Mouse (Mus musculus): ENCODE data around the gene Tmcc3.
A peak's percentile ranks its signal among the peaks of the same experiment; 100 is the strongest.

Tmcc3 gene

DNA sequence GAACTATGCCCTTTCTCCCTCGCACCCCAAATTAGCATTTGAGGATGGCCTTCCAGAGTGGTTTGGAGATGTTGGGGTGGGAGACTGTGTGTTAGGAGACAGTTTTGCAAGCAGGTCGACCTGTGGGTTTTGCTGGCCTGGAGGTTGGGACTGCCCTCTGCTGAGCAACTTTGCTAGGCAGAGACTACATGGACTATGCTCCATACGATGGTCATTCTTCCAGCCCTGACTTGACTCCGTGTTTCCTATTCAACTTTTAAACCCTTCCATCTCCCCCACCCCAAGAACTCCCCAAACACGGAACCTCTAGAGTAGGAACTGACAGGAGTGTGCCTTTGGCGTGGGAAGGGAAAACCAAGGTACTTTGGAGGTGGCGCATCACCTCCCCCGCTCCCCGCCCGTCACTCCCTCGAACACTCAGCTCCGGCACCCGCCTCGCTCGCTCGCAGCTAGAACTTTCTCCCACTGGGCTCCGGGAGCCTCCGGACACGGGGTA is at the start of gene Tmcc3:
Tmcc3 (plus strand) TSS at position 439 of the 496 bp plus-strand sequence.
- no peak for DNase-seq

DNA sequence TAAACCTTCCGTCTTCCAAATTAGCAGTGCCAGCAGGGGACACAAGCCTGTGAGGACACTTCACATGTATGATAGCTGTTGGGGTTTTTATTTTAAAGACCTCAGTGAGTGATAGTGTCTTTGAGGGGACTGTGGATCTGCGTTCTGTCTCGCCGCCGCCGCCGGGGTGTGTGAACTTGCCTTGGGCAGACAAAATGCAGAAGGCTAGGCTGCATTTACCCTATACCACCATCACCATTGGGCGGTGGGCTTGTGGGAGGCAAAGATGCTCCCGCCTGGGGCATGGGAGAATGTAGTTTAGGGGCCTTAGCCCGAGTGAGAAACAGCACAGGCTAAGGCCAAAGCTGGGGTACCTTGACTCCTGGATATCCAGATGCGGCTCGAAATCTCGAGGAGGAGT is 49.1 kb upstream of the Tmcc3 start:
- no peak for DNase-seq

DNA sequence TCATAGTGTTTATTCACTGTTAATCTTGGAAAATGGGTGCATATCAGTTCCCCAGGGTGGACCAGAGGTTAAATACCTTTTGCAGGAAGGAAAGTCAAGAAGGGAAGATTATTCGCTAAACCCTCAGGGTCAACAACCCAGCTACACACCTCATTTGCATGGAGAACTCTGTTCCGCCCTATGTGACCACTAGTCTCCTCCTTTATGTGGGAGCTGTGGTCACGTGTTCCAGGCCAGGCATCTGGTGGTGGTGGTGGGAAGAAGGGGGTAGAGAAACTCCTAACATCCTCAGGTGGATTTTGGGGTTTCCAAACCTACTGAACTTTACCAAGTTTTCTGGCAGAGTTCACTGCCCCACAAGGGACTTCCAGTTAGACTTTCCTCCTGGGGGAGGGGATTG is 48.5 kb upstream of the Tmcc3 start:
- no peak for DNase-seq

DNA sequence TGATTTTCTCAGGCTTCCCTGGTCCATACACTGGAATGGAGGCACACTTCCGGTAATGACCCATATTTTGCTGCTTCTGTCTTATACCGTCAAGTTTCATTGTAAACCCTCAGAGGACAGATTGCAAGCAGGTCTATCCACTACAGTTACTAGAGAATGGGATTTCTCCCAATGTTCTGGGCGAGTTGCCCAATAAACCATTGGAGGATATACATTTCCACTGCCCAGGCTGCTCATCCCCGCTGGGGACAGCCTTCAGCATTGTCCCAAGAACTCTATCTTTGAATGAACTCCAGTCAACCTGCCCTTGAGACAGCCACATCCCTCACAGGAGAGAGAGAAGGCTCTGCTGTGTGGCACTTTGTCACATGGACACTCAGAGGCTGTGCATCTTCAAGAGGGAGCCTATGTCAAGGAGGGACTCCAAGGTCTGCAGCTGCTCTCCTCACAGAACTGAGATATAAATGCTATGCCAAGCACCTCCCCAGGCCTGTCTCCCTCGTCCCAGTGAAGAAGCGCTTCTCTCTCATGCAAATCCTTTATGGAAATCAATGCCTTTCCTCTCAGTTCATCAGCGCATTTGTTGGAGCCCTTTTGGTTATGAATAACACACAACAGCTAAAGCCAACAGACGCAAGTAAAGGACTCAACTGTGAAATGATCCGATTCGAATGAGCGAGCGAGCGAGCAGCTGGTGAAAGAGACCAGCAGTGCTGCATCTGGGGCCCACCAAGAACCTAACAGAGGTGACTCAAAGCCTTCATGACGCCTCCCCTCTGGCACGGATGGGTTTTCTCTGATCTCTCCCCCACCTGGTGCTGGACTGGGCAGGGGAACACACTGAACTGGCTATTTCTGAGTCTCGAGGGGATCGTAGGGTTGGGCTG is 45.9 kb upstream of the Tmcc3 start:
- no peak for DNase-seq

DNA sequence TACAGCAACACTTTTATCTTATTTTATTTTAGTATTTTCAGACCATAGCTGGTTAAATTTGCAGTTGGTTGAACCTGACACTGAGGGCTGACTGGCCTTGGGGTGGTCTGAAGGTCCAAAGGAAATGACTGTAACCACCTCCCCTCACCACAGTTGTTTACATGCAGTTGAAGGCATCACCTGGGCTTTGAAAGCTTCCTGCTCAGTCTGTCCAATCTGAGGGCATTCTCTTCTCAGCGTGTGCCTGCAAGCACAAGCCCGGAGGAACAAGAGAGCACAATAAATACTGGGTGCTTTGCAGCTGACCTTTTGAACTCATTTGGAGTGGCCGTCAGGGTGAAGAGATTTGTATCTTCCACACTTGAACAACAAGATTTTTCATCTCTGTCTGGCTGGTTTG is 36.4 kb upstream of the Tmcc3 start:
- no peak for DNase-seq

DNA sequence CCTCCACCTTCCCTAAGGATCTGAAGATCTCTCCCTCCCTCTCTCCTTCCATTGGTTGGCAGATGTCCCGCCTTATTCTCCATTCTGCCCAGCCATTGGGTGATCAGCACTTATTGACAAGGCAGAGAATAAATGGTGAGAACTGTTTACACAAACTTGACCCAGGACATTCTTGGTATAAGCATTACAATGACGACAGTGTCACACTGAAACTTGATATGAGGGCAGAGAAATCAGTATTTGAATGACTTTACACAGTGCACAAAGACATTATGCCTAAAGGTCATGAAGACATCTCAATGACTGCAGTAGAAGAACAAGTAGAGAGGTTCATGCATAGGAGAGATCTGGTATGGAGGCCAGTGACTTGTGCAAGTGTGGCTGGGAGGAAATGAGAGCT is 35.2 kb upstream of the Tmcc3 start:
- DNase-seq, result no peak

DNA sequence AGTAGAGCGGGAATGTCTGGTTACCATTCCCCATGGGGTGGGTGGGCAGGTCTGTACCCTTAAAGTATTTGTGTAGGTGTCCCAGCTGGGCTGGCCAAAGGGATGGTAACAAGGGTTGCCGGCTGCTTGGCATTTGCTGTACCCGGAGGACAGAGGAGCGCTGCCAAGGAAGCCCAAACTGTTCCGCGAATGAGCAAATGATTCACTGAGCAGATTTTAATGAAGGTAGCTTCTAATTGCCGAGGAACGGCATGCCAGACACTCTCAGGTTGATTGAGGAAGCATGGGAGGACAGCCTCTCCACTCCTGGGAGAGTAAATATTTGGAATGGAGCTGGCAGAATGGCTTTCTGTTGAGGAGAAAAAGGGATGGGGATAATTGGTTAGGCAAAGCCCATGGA is 29.6 kb upstream of the Tmcc3 start:
- no peak for DNase-seq

DNA sequence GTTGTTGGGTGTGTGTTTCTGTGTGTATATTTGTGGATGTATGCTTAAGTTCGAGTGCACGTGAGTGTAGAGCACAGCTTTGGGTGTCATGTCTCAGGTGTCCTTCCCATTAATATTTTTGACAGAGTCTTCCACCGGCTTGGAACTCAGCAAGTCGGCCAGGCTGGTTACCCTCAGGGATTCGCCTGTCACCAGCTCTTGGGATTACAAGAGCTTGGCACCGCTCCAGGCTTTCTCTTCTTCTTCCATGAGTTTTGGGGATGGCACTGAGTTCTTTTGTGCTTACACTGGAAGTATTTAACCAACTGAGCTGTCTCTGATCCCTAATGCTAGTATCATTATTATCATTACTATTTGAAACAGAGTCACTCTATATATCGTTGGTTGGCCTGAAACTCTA is 29.0 kb upstream of the Tmcc3 start:
- no peak for DNase-seq

DNA sequence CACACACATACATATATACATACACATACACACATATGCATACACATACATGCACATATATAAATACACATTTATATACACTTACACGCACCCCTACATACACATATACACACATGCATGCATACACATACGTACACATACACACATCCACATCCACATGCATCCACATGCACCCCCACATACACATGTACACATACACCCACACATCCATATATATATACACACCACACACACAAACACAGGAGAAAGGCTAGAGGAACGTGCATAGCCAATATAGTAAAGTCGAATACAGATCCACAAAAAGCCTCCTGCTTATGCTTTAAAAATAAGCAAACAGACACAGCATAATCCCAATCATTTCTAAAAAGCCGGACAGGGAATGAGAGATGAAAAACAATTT is 17.3 kb upstream of the Tmcc3 start:
- no peak for DNase-seq

DNA sequence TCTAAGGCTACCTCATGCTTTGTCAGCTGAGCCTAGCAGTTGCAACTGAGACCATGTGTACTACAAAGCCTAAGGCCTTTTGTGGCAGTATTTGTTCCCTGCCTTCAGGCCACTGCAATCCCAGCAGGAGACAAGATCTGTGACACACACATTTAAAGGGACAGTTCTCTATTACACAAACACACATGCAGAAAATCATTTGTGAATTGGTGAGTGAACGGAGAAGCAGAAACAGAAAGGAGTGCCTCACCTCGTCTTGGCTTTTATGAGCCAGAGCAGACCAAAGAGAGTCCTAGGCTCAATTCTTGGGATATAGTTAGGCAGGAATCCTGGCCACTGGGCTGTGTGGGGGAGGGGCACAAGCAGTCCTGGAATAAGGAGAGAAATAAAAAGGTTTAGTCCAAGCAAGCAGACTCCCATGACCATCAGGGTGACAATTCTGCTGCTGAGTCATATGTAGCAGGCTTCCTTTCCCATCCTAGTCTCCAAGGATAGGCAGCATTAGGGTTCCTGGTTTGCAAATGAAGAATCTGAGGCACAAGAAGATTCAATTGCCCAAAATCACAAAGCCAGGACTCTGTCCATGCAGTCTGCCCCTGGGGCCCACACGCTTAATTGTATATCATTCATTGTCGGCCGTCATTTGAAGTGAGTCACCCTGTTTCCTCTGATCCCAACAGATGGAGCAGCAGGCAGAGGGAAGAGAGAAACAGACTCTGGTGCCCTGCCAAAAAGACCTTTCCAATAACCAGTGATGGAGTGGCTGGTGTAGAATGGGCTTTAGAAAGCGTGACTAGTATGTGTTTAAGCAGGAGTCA is 16.6 kb upstream of the Tmcc3 start:
- no peak for DNase-seq

DNA sequence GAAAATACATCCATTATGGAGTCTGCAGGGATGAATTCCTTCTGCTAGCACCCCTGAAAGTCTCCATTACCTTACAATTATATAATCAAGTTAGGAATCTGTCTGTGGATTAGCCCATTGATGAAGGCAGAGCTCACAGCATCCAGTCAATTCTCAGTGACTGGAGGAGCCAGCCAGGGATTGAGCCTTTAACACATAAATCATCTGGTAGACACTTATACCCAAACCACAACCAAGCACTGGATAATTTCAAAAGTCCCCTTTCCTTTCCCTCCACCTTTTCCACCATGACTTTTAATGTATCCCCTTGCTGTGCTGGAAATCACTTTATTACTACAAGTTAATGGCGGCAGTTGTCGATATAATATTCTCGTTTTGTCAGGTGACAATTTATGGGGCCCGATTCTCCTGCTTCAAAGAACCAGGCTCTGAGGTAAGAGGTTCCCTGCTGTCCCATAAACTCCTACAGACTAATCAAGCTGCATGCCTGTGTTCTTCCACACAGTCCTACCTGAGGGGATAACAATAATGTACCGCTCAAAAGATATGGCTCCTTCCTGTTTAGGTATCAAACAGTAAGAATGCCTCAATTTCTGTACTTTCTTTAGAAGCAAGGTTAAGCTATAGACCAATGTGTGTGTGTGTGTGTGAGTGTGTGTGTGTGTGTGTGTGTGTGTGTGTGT is 15.7 kb upstream of the Tmcc3 start:
- no peak for DNase-seq

DNA sequence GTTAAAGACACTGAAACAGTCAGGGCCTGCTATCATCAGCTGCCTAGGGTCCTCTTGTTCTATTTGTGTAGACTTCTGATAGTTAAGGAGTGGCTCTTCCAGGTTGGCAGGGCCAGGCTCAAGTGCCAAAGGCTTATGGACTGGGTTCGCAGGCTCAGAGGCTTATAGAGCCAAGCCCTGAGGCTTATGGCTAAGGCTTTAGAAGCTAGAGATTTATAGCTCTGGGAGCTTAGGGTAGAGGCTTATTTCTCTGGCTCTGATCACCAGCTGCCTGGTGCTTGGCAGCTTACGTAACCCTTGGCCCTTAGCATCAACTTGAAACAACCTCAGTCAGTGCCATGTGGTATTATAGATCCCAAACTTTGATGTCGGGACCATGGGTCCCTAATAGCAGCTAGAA is 13.3 kb upstream of the Tmcc3 start, which contains the start of gene Gm4792:
Gm4792 (minus strand) TSS at position 233 of the 400 bp plus-strand sequence.
- DNase-seq, result no peak

DNA sequence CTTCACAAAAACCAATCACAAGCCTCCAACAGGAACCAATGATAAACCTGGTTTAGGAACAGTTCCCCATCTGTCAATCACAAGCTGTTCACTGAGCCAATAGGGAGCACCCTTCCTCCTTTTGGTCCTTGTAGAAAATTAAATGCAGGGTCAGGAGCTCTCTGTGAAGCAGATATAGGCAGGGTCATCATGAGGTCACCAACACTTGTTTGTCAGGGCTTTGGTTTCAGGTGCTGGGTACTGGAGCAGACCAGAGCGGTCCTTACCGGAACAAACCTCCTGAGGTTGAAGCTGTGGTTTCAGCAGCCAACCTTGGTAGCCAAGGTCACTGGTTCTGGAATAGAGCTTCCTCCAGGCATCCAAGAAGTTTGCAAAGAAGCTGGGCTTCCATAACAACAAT is 12.4 kb upstream of the Tmcc3 start:
- no peak for DNase-seq

DNA sequence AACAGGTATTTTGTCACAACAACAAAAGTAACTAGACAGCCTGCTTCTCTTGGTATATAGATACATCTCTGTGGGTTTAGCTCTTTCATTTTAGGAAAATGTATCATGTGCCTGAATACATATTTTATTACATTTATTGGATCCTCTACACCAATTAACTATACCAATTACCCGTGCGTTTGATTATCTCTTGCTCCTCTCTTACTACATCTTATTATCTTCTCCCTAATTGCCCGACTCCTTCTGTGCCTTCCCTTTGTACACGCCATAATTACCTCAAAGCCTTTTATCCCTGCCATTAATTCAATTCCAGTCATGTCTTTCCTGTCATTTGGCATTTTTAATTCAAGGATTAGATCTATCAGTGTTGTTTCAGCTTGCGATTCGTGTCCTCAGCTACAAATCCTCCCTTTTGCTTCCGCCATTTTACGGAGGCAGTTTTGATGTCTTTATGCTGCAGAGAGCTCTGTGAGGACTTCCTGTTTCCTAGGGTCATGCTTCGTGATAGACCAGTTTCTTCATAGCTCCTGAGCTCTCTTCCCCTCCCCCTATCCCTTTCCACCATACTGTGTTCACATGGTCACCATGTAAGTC is 7.6 kb upstream of the Tmcc3 start:
- no peak for DNase-seq

DNA sequence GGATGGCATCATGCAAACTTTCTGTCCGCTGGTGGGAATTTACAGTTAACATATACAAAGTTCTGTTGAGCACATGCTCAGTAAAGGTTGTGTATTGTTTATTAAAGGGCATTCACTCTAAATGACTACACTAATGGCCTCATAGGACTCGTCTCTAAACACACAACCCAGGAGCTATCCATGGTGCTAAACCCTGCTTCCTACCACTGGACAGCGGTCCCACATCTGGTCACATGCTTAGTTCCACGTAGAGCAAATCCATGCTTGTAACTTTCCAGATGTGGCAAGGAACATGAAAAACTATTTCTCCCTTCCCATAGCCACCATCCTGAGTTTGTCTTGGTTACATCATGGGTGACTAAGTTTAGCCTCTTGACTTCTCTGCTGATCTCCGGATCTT is 6.2 kb upstream of the Tmcc3 start:
- no peak for DNase-seq

DNA sequence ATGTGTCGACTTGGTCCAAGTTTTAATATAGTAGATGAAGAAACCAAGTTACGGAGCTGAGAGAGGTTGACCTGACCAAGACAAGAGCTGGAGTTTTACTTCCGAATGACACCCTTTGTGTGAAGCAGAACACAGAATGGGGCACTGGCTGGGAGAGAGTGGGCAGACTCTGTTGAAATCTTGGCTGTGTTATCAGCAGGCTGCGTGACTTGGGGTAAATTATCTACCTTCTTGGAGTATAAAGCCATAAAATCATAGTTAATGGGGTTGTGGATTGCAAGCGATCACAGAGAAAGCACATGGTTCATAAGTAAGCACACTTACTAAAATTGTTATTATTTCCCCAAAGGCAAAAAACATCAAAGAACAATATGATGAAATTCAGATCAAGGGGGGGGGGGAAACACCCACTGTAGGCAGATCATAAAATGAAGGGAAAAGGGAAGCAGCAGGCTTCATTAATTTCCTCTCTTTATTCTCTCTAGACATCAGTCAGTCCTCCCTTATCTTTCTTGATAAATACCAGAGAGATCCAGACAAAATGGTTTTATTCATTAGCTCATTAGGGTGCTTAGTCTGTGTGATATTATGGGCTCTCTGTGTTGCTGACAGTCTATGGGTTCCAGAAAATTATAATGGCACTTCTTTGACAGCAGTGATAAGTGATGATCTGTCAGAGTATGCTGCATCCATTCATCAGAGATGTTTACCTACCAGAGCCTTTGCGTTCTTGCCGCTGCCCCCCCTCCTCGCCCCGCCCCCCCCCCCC is 1.1 kb upstream of the Tmcc3 start:
- DNase-seq, result no peak

DNA sequence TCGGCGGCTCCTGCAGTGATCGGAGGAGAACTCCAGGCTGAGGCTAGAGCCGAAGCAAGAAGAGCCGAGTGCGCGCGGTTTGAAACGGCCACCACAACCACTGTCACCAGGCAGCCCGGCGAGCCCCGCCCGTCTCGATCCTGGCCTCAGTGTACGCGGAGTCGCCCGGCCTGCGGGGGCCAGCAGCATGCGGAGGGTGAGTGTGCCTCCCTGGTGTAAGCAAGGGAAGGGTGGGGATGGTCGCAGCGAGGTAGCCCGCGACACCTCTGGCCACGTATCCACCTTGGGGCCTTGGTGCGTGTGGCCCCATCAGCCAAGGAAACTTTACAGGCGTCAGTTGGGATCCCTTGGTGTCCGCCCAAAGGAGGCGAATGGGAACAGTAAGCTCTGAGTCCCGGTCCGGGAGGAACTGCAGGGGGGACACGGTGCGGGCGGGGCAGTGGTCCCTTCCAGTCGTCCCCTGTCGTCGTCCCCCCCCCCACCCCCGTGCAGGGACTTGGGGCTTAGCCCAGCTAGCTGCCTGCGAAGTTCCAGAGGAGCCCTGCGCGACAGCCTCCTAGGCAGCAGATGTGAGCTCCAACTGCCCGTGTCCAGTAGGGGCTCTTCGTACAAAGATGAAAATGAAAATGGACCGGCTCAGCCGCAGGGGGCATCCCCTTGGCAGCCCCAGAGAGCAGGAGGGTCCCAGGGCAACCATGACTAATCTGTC is 412 bp downstream of the Tmcc3 start:
- peak; percentile 18 to 27 for DNase-seq

DNA sequence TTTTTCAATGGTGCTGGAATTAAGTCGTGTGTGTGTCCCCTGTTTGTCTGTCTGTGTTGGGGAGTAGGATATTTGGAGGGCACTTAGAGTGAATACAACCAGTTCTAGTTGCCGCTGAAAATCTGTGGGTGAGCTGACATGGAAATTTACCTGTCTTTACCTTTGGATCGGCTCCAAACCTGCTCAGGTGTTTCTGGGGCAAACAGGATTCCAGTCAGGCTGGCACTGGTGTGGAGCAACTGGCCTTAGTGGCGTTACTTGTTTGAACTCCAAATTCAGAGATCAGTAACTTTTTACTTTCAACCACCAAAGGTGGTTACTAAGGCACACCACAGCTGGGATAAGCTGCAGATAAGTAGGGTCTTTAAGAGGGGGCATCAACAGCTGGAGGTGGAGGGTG is 1.4 kb downstream of the Tmcc3 start:
- no peak for DNase-seq

DNA sequence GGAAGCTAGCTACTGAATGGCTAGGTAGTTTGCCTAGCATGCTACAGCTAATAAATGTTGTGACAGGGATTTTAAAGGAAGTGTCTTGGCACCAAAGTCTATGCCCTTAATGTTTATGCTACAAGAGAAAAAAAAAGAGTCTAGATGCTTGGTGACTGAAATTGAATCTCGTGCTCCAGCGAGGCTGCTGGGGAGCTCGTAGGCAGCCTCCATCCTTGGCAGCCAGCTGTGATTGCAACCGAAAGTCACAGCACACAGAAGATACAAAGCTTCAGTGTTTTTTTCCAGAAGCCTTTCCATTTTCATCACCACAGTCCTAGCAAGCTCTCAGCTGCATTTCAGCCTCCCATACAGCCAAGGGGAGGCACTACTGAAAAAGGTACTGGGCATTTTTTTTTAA is 6.8 kb downstream of the Tmcc3 start:
- DNase-seq, result no peak

DNA sequence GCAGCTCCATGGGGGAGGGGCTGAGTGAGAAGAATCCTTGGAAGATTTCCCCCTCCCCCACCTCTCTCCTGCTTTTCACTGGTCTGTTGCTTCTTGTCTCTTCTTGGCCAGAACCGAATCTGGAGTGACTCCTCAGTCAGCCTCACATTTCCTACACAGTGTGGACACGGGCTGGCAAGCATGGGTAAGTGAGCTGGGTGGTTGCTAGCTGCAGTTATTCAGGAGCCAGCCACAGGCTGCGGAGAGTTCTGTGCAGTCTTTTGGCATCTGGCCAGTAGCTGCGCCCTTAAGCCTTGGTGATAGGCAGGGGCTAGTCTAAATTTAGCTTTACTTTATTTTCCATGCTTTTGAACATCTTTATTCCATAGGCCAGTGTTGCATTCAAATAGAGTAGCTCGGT is 18.2 kb downstream of the Tmcc3 start:
- DNase-seq, result no peak

DNA sequence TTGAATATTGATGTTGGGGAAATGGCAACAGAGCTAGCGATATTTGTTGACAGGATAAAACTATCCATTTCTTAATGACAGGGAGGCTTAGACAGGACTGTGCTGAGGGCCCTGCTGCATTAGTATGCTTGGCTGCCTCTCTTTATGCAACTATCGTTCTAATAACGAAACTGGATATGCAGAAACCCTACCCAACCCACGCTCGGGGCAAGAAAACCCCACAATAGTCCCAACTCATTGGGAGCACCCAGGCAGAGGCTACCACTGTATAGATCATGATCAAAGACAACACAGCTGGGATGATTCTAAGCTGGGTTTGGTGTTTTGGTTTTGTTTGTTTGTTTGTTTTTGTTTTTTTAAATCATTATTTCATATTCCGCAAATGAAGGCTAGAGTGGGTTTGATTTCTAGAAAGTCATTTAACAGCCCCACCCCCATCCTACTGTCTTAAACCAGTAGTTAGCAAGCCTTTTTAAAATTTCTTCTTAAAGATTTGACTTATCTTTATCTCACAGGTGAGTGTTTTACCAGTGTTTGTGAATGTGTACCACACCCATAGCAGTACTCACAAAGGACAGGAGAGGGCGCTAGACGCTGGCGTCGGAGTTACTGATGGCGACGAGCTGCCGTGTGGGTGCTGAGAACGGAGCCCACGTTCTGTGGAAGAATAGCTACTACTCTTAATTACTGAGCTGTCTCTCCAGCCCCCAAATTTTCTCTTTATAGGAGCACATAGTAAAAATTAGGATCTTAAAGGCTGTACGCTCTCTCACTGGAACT is 20.8 kb downstream of the Tmcc3 start:
- DNase-seq, result no peak
